Mouse (Mus musculus) erythroblast, embryonic 14.5 days (primary cell): ENCODE measurements around the gene D17Wsu92e.

Source experiments
- GATA1 ChIP-seq: IDR thresholded peaks from 2 replicates; pipeline ENCODE4 v1.6.1; 2012; ENCODE audit warnings: low read length, inconsistent platforms, mixed read lengths
- TAL1 ChIP-seq: IDR thresholded peaks from 3 replicates; pipeline ENCODE4 v1.6.1; 2012; ENCODE audit warnings: low read length, inconsistent platforms, mixed read lengths

DNA sequence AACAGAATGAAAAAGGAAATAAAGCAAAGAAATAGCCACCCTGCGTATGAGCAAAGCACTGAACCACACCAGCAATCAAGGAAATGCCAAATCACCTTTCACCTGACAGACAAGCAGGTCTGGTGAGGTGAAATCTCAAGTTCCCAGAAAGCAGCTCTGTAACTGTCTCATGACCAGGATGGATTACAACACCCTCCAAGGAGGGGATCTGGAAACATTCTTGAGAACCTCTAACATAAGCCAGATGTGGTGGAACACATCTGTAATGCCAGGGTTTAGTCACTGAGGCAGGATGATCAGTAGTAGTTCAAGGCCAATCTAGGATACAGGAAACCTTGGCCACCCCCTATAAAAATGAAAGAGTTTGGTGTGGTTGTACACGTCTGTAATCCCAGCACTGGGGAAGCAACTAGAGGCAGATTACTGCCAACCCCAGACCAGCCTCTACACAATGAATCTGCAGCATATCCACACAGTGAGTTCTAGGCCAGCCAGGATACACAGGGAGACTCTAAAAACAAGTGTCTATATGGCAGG lies 12.8 kb downstream of the D17Wsu92e start:
- TF ChIP-seq TAL1, result no peak
- no peak for TF ChIP-seq GATA1
